14 mouse cellular contexts compared by ENCODE assay signal in the genomic region with DNA sequence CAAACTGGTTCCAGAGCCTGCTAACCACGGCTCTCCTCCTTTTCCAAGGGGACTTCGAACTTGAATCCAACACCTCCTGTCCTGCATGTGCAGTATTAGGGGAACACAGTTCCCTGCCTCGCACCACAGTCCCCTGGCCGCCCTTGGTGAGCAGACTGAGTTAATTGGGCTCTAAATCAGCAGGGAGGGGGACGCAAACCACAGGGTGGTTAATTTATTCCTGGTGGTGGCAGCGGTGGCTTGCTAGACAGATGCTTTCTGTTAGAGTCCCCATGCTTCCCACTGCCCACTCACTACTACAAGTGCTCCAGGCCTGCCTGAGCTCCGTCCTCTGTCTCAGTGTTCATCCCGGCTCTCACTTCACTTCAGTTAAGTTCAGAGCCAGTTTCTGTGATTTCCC.
"Had no signal": no experiment of that assay in that cellular context is flagged by ENCODE, and none has a peak within 500 bp of the region (broad histone marks: within the 10 kb centered on the region; RNA-seq: fewer than 3 reads in every experiment).

No protein-coding gene starts in this region.

- H3K4me1 ChIP-seq: liver, embryonic 12.5 days; megakaryocyte, embryonic 14.5 days; midbrain, embryonic 12.5 days had no signal

- H3K9ac ChIP-seq: liver, embryonic 12.5 days; lung, embryonic 14.5 days; midbrain, embryonic 12.5 days; neural tube, embryonic 13.5 days had no signal

- H3K9me3 ChIP-seq: liver, embryonic 12.5 days; midbrain, embryonic 12.5 days; neural tube, embryonic 13.5 days had no signal

- H3K4me3 ChIP-seq: liver, embryonic 12.5 days; megakaryocyte, embryonic 14.5 days; midbrain, embryonic 12.5 days; neural tube, embryonic 13.5 days had no signal

- ATAC-seq: liver, embryonic 12.5 days; midbrain, embryonic 16.5 days had no signal

- DNase-seq: kidney, adult 8-10 months; kidney, postnatal 36 days; layer of hippocampus, adult 9-11 months; layer of hippocampus, postnatal 36 days; lung, embryonic 14.5 days; lung, postnatal 14 days; thymus, adult 18-20 months; thymus, postnatal 14 days had no signal

- H3K27me3 ChIP-seq: liver, embryonic 12.5 days had no signal

- H3K4me2 ChIP-seq: liver, embryonic 12.5 days; lung, embryonic 14.5 days; midbrain, embryonic 12.5 days; neural tube, embryonic 13.5 days had no signal

- H3K27ac ChIP-seq: liver, embryonic 12.5 days; macrophage; midbrain, embryonic 12.5 days; neural tube, embryonic 13.5 days had no signal

- H3K36me3 ChIP-seq: liver, embryonic 12.5 days; midbrain, embryonic 12.5 days; neural tube, embryonic 13.5 days had no signal
